Mouse (Mus musculus): ENCODE results near the gene Trpm7.

- TF ChIP-seq TAL1 (conservative IDR thresholded peaks at IDR 0.05; ENCODE audit: low read depth, low read length) (no peak), CTCF (IDR thresholded peaks at IDR 0.05; ENCODE audit: low read depth, low read length) (no peak)
Observed at GRCm38 (mm10) chr2:126866301-126866700, 9.7 kb downstream of the Trpm7 start.

Data from G1E (cell line).